Mouse (Mus musculus) midbrain, embryonic 16.5 days (tissue): ENCODE results near the gene Gm20696. TPM values are rescaled to one million over a fixed set of nuclear protein-coding genes. Genes with fewer than 3 reads are reported as not detected.

ENCODE experiments used
- ATAC-seq: fragments of 200-750 bp; cut with Nextera tagmentation; 2 replicates; pipeline ENCODE4 v1.8.0; 2017; ENCODE audit warnings: moderate TSS enrichment
- H3K27ac ChIP-seq: fragments of 300-500 bp; sonication (generic); 2 replicates; pipeline ENCODE4 v1.5.1; 2014; ENCODE audit warnings: mild to moderate bottlenecking, low read length, mixed read lengths
- H3K27me3 ChIP-seq: fragments of 300-500 bp; sonication (generic); 2 replicates; pipeline ENCODE4 v1.6.1; 2014; ENCODE audit warnings: low read depth, low read length, mixed read lengths; ENCODE audit not compliant: control insufficient read depth, insufficient read depth
- H3K36me3 ChIP-seq: fragments of 300-500 bp; sonication (generic); 2 replicates; pipeline ENCODE4 v1.6.1; 2014; ENCODE audit warnings: mild to moderate bottlenecking, low read length, moderate library complexity, mixed read lengths; ENCODE audit not compliant: control insufficient read depth, insufficient read depth
- H3K4me1 ChIP-seq: fragments of 300-500 bp; sonication (generic); 2 replicates; pipeline ENCODE4 v1.6.1; 2014; ENCODE audit warnings: mild to moderate bottlenecking, low read length, mixed read lengths; ENCODE audit not compliant: control insufficient read depth, insufficient read depth
- H3K4me2 ChIP-seq: fragments of 300-500 bp; sonication (generic); 2 replicates; pipeline ENCODE4 v1.6.1; 2014; ENCODE audit warnings: mild to moderate bottlenecking, low read length, mixed read lengths
- H3K4me3 ChIP-seq: fragments of 300-500 bp; sonication (generic); 2 replicates; pipeline ENCODE4 v1.5.1; 2014; ENCODE audit warnings: low read depth, mild to moderate bottlenecking, low read length, moderate library complexity, mixed read lengths
- H3K9ac ChIP-seq: fragments of 300-500 bp; sonication (generic); 2 replicates; pipeline ENCODE4 v1.6.1; 2014; ENCODE audit warnings: low read depth, low read length, mixed read lengths
- H3K9me3 ChIP-seq: fragments of 300-500 bp; sonication (generic); replicated peaks from 2 replicates; pipeline ENCODE4 v1.6.1; 2014; ENCODE audit warnings: mild to moderate bottlenecking, low read length, mixed read lengths; ENCODE audit not compliant: control insufficient read depth, poor library complexity, severe bottlenecking
- WGBS: fragments of 180-500 bp; shearing (Covaris S2); extraction: QIAGEN DNeasy Blood & Tissue Kit; methylation state at CpG from one replicate; pipeline ENCODE4 v1.1.7; 2014; 5-methylcytosine and 5-hydroxymethylcytosine counted together
- polyA plus RNA-seq: library from polyadenylated mRNA; unstranded; fragments of >200 nt; fragmentation: Nextera tagmentation; extraction: Ambion mirVana; gene quantifications from 2 replicates; pipeline ENCODE4 v1.2.1, GENCODE M21; 2015

The Gm20696 gene
- polyA plus RNA-seq, 1 experiment from 2014 or later, result 2.4 TPM

- no peak overlapping the region for H3K4me2 ChIP-seq
- WGBS, result 94% methylated on average over 10 of the region's 10 CpGs
- H3K27ac ChIP-seq, result no peak overlapping the region
- no peaks in the 10 kb centered on the region for H3K36me3 ChIP-seq
- no peaks in the 10 kb centered on the region for H3K9me3 ChIP-seq
- peaks cover 14% of the 10 kb centered on the region for H3K4me1 ChIP-seq
- ATAC-seq, result no peak
- H3K4me3 ChIP-seq, result no peak overlapping the region
- no peak overlapping the region for H3K9ac ChIP-seq
- no peaks in the 10 kb centered on the region for H3K27me3 ChIP-seq
Observed at GRCm38 (mm10) chr6:99435140-99435539, 231.5 kb downstream of the Gm20696 start.

GRCm38 (mm10) chr6:99433006-99433405, 233.6 kb downstream of the Gm20696 start:
- H3K4me1 ChIP-seq, result no peaks in the 10 kb centered on the region
- no peaks in the 10 kb centered on the region for H3K36me3 ChIP-seq
- H3K9ac ChIP-seq, result no peak overlapping the region
- no peaks in the 10 kb centered on the region for H3K27me3 ChIP-seq
- no peak for ATAC-seq
- WGBS, result 91% methylated on average over 9 of the region's 9 CpGs
- no peak overlapping the region for H3K27ac ChIP-seq
- no peak overlapping the region for H3K4me3 ChIP-seq
- no peaks in the 10 kb centered on the region for H3K9me3 ChIP-seq
- no peak overlapping the region for H3K4me2 ChIP-seq

GRCm38 (mm10) chr6:99431941-99432340, 234.7 kb downstream of the Gm20696 start:
- 70% methylated on average over 4 of the region's 4 CpGs for WGBS
- H3K4me3 ChIP-seq, result no peak overlapping the region
- no peak for ATAC-seq

GRCm38 (mm10) chr6:99430560-99430959, 236.0 kb downstream of the Gm20696 start:
- no peak overlapping the region for H3K9ac ChIP-seq
- peak overlapping the region; percentile 44 for H3K4me2 ChIP-seq
- ATAC-seq, result no peak
- no peaks in the 10 kb centered on the region for H3K4me1 ChIP-seq
- WGBS, result 43% methylated on average over 14 of the region's 14 CpGs
- H3K36me3 ChIP-seq, result no peaks in the 10 kb centered on the region
- H3K27me3 ChIP-seq, result no peaks in the 10 kb centered on the region
- no peak overlapping the region for H3K4me3 ChIP-seq
- H3K9me3 ChIP-seq, result no peaks in the 10 kb centered on the region
- H3K27ac ChIP-seq, result no peak overlapping the region

More at GRCm38 (mm10) chr6:99431941-99432340, 234.7 kb downstream of the Gm20696 start:
- Histone ChIP-seq H3K9me3 (no peaks in the 10 kb centered on the region), H3K27ac (no peak overlapping the region), H3K4me2 (no peak overlapping the region), H3K27me3 (no peaks in the 10 kb centered on the region), H3K9ac (no peak overlapping the region), H3K36me3 (no peaks in the 10 kb centered on the region), H3K4me1 (no peaks in the 10 kb centered on the region)

- H3K36me3 ChIP-seq, result no peaks in the 10 kb centered on the region
- no peak overlapping the region for H3K9ac ChIP-seq
- no peaks in the 10 kb centered on the region for H3K27me3 ChIP-seq
- H3K9me3 ChIP-seq, result no peaks in the 10 kb centered on the region
- no peak overlapping the region for H3K4me3 ChIP-seq
- 74% methylated on average over 16 of the region's 16 CpGs for WGBS
- H3K27ac ChIP-seq, result no peak overlapping the region
- no peak for ATAC-seq
- H3K4me1 ChIP-seq, result no peaks in the 10 kb centered on the region
- no peak overlapping the region for H3K4me2 ChIP-seq
Observed at GRCm38 (mm10) chr6:99429378-99430131, 237.0 kb downstream of the Gm20696 start.

- H3K4me2 ChIP-seq, result no peak overlapping the region
- H3K27ac ChIP-seq, result no peak overlapping the region
- H3K27me3 ChIP-seq, result no peaks in the 10 kb centered on the region
- no peaks in the 10 kb centered on the region for H3K4me1 ChIP-seq
- no peaks in the 10 kb centered on the region for H3K36me3 ChIP-seq
- 92% methylated on average over 2 of the region's 2 CpGs for WGBS
- ATAC-seq, result no peak
- H3K9me3 ChIP-seq, result no peaks in the 10 kb centered on the region
- H3K9ac ChIP-seq, result no peak overlapping the region
- H3K4me3 ChIP-seq, result no peak overlapping the region
Observed at GRCm38 (mm10) chr6:99428961-99429360, 237.6 kb downstream of the Gm20696 start.

- no peak for ATAC-seq
- WGBS, result 88% methylated on average over 4 of the region's 4 CpGs
- H3K4me3 ChIP-seq, result no peak overlapping the region
- H3K4me1 ChIP-seq, result no peaks in the 10 kb centered on the region
- no peaks in the 10 kb centered on the region for H3K36me3 ChIP-seq
- no peak overlapping the region for H3K27ac ChIP-seq
- no peak overlapping the region for H3K4me2 ChIP-seq
- no peaks in the 10 kb centered on the region for H3K27me3 ChIP-seq
- no peak overlapping the region for H3K9ac ChIP-seq
- no peaks in the 10 kb centered on the region for H3K9me3 ChIP-seq
Observed at GRCm38 (mm10) chr6:99427301-99427700, 239.3 kb downstream of the Gm20696 start.

- no peak overlapping the region for H3K4me3 ChIP-seq
- H3K4me1 ChIP-seq, result no peaks in the 10 kb centered on the region
- no peaks in the 10 kb centered on the region for H3K36me3 ChIP-seq
- no peaks in the 10 kb centered on the region for H3K9me3 ChIP-seq
- H3K27ac ChIP-seq, result no peak overlapping the region
- WGBS, result 69% methylated on average over 3 of the region's 3 CpGs
- no peak for ATAC-seq
- H3K27me3 ChIP-seq, result no peaks in the 10 kb centered on the region
- H3K4me2 ChIP-seq, result no peak overlapping the region
- H3K9ac ChIP-seq, result no peak overlapping the region
Observed at GRCm38 (mm10) chr6:99425044-99425443, 241.6 kb downstream of the Gm20696 start.

DNA sequence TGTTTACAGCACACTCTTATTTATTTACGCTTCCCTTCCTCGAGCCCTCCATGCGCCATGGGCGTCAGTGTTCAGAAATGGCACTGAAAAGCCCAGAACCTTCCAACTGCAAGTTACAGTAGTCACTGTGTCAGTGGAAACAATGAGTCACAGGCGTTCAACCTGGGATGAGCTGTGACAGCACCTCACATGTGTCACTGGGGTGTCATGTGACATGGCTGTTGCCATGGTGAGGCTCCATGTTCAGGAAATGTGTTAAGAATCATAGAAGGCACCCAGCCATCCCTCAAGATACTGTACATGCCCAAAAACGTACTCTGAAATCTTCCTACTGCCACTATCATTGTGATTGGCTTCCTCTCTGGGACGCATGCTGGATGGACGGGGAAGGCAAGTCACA, 245.9 kb downstream of the Gm20696 start:
- 87% methylated on average over 8 of the region's 8 CpGs for WGBS
- ATAC-seq, result no peak
- H3K27me3 ChIP-seq, result no peaks in the 10 kb centered on the region
- no peak overlapping the region for H3K4me3 ChIP-seq
- no peaks in the 10 kb centered on the region for H3K9me3 ChIP-seq
- H3K9ac ChIP-seq, result no peak overlapping the region
- H3K4me2 ChIP-seq, result no peak overlapping the region
- no peaks in the 10 kb centered on the region for H3K4me1 ChIP-seq
- no peaks in the 10 kb centered on the region for H3K36me3 ChIP-seq
- H3K27ac ChIP-seq, result no peak overlapping the region
